Mouse (Mus musculus) stomach, postnatal 0 days (tissue): ENCODE measurements around the gene Nsmf. TPM values are rescaled to one million over a fixed set of nuclear protein-coding genes. Genes with fewer than 3 reads are reported as not detected.

Experiments
- ATAC-seq: fragments of 200-750 bp; cut with Nextera tagmentation; 2 replicates; pipeline ENCODE4 v1.8.0; 2017; ENCODE audit not compliant: low FRiP score, low TSS enrichment
- DNase-seq: peaks from one replicate; pipeline ENCODE4 v3.0.0-alpha.2; 2016; ENCODE audit warnings: low spot score
- H3K27ac ChIP-seq: fragments of 300-500 bp; sonication (generic); replicated peaks from 2 replicates; pipeline ENCODE4 v1.5.1; 2014; ENCODE audit warnings: mild to moderate bottlenecking, control low read depth
- H3K27me3 ChIP-seq: fragments of 300-500 bp; sonication (generic); 2 replicates; pipeline ENCODE4 v1.6.1; 2014; ENCODE audit warnings: low read length; ENCODE audit not compliant: control insufficient read depth, insufficient read depth
- H3K36me3 ChIP-seq: fragments of 300-500 bp; sonication (generic); 2 replicates; pipeline ENCODE4 v1.6.1; 2014; ENCODE audit warnings: low read length, mixed read lengths; ENCODE audit not compliant: control insufficient read depth, insufficient read depth
- H3K4me1 ChIP-seq: fragments of 300-500 bp; sonication (generic); replicated peaks from 2 replicates; pipeline ENCODE4 v1.6.1; 2014; ENCODE audit warnings: antibody characterized with exemption; ENCODE audit not compliant: control insufficient read depth, insufficient read depth
- H3K4me2 ChIP-seq: fragments of 300-500 bp; sonication (generic); replicated peaks from 2 replicates; pipeline ENCODE4 v1.6.1; 2014; ENCODE audit warnings: low read depth, mild to moderate bottlenecking, control low read depth, moderate library complexity
- H3K4me3 ChIP-seq: fragments of 300-500 bp; sonication (generic); 2 replicates; pipeline ENCODE4 v1.5.1; 2014; ENCODE audit warnings: low read depth, low read length, control low read depth
- H3K9ac ChIP-seq: fragments of 300-500 bp; sonication (generic); 2 replicates; pipeline ENCODE4 v1.6.1; 2014; ENCODE audit warnings: mild to moderate bottlenecking, low read length, control low read depth, mixed read lengths
- H3K9me3 ChIP-seq: fragments of 300-500 bp; sonication (generic); 2 replicates; pipeline ENCODE4 v1.6.1; 2016; ENCODE audit warnings: low read length; ENCODE audit not compliant: control insufficient read depth
- CTCF ChIP-seq: IDR thresholded peaks from 2 replicates; pipeline ENCODE4 v1.5.1; 2016; ENCODE audit warnings: antibody characterized with exemption, low read depth, mild to moderate bottlenecking, moderate library complexity
- EP300 ChIP-seq: optimal IDR thresholded peaks from 2 replicates; pipeline ENCODE3; 2016; ENCODE audit warnings: antibody characterized with exemption
- WGBS: fragments of 180-500 bp; shearing (Covaris S2); extraction: QIAGEN DNeasy Blood & Tissue Kit; methylation state at CpG from one replicate; pipeline ENCODE4 v1.1.7; 2014; 5-methylcytosine and 5-hydroxymethylcytosine counted together
- polyA plus RNA-seq: library from polyadenylated mRNA; unstranded; fragments of >200 nt; fragmentation: Nextera tagmentation; extraction: Ambion mirVana; gene quantifications from 2 replicates; pipeline ENCODE4 v1.2.1, GENCODE M21; 2015

The Nsmf gene
- polyA plus RNA-seq, 1 experiment from 2014 or later: 23.5 TPM

- no peak overlapping the region for H3K4me3 ChIP-seq
- no peaks in the 10 kb centered on the region for H3K27me3 ChIP-seq
- ATAC-seq (no peak), DNase-seq (no peak)
- no peak overlapping the region for H3K27ac ChIP-seq
- no peak for TF ChIP-seq EP300
- TF ChIP-seq CTCF: no peak
- H3K9me3 ChIP-seq: no peaks in the 10 kb centered on the region
- H3K4me1 ChIP-seq: no peaks in the 10 kb centered on the region
- no peaks in the 10 kb centered on the region for H3K36me3 ChIP-seq
- no peak overlapping the region for H3K9ac ChIP-seq
- WGBS: 64% methylated on average over 2 of the region's 2 CpGs
- H3K4me2 ChIP-seq: no peak overlapping the region
Measured at GRCm38 (mm10) chr2:25087842-25088241, 33.7 kb downstream of the Nsmf start.

- H3K4me2 ChIP-seq: no peak overlapping the region
- 81% methylated on average over 3 of the region's 3 CpGs for WGBS
- no peaks in the 10 kb centered on the region for H3K4me1 ChIP-seq
- H3K27me3 ChIP-seq: no peaks in the 10 kb centered on the region
- TF ChIP-seq CTCF: no peak
- no peak for TF ChIP-seq EP300
- no peaks in the 10 kb centered on the region for H3K9me3 ChIP-seq
- no peak overlapping the region for H3K27ac ChIP-seq
- no peak for DNase-seq
- H3K9ac ChIP-seq: no peak overlapping the region
- no peak for ATAC-seq
- H3K4me3 ChIP-seq: no peak overlapping the region
- H3K36me3 ChIP-seq: no peaks in the 10 kb centered on the region
Measured at GRCm38 (mm10) chr2:25088636-25089035, 34.5 kb downstream of the Nsmf start.

GRCm38 (mm10) chr2:25094785-25095108 is 40.6 kb downstream of the Nsmf start:
- DNase-seq (no peak), ATAC-seq (no peak; the same call in 1 of the 2 replicates)
- 33% methylated on average over 17 of the region's 17 CpGs for WGBS
- H3K36me3 ChIP-seq: no peaks in the 10 kb centered on the region
- H3K4me1 ChIP-seq: no peaks in the 10 kb centered on the region
- H3K4me3 ChIP-seq: peak overlapping the region; percentile 2; the same call in 1 of the 2 replicates
- H3K4me2 ChIP-seq: peak overlapping the region; percentile 46
- TF ChIP-seq CTCF: no peak
- H3K9ac ChIP-seq: peak overlapping the region; percentile 23; the same call in 1 of the 2 replicates
- H3K9me3 ChIP-seq: no peaks in the 10 kb centered on the region
- no peaks in the 10 kb centered on the region for H3K27me3 ChIP-seq
- H3K27ac ChIP-seq: 0 out of 2 replicates have a peak overlapping the region, but pooled peaks have one; percentile 25

GRCm38 (mm10) chr2:25095109-25095850 is 41.1 kb downstream of the Nsmf start, which contains the start of gene Noxa1:
TSS of gene Noxa1 (minus strand) at chr2:25095149.
- Histone ChIP-seq H3K9ac (peak within 1 kb of the TSS; percentile 23; the same call in 1 of the 2 replicates), H3K4me3 (peak within 1 kb of the TSS; percentile 2; the same call in 1 of the 2 replicates), H3K4me2 (peak within 1 kb of the TSS; percentile 46), H3K9me3 (no peaks in the 10 kb centered on the region), H3K27me3 (no peaks in the 10 kb centered on the region), H3K27ac (0 out of 2 replicates have a peak within 1 kb of the TSS, but pooled peaks have one; percentile 25), H3K4me1 (no peaks in the 10 kb centered on the region), H3K36me3 (no peaks in the 10 kb centered on the region)
- peak; percentile 54 for TF ChIP-seq CTCF
- TF ChIP-seq EP300: no peak
- DNase-seq: peak; percentile 67
- ATAC-seq: peak; percentile 78
- 42% methylated on average over 28 of the region's 28 CpGs for WGBS

- DNase-seq: no peak
- Histone ChIP-seq H3K9ac (no peak overlapping the region), H3K4me1 (no peaks in the 10 kb centered on the region), H3K9me3 (no peaks in the 10 kb centered on the region), H3K27ac (peak overlapping the region; percentile 70), H3K36me3 (no peaks in the 10 kb centered on the region), H3K4me3 (no peak overlapping the region), H3K27me3 (no peaks in the 10 kb centered on the region), H3K4me2 (no peak overlapping the region)
- WGBS: 60% methylated on average over 3 of the region's 3 CpGs
- peak; percentile 33; the same call in 1 of the 2 replicates for ATAC-seq
- TF ChIP-seq EP300 (no peak), CTCF (no peak)
Measured at GRCm38 (mm10) chr2:25098005-25098615, 44.0 kb downstream of the Nsmf start.

GRCm38 (mm10) chr2:25098956-25099355 is 44.8 kb downstream of the Nsmf start:
- WGBS: 40% methylated on average over 5 of the region's 5 CpGs
- no peak for TF ChIP-seq EP300
- peak; percentile 74 for TF ChIP-seq CTCF
- Histone ChIP-seq H3K4me1 (no peaks in the 10 kb centered on the region), H3K4me2 (no peak overlapping the region), H3K27me3 (no peaks in the 10 kb centered on the region), H3K9me3 (no peaks in the 10 kb centered on the region), H3K27ac (peak overlapping the region; percentile 70), H3K9ac (no peak overlapping the region), H3K4me3 (no peak overlapping the region), H3K36me3 (no peaks in the 10 kb centered on the region)
- DNase-seq: peak; percentile 78
- ATAC-seq: peak; percentile 74
